Mouse (Mus musculus) kidney, postnatal 14 days (tissue): ENCODE data around the gene Fbxo3.
"Not testable (repeated sequence)": the region's sequence is repeated elsewhere in the genome, so short reads cannot be mapped to it uniquely, and the experiment has no call there.

Source experiments
- DNase-seq: peaks from one replicate; pipeline ENCODE4 v3.0.0; 2022; ENCODE audit warnings: mixed read lengths

Gene Fbxo3

DNA sequence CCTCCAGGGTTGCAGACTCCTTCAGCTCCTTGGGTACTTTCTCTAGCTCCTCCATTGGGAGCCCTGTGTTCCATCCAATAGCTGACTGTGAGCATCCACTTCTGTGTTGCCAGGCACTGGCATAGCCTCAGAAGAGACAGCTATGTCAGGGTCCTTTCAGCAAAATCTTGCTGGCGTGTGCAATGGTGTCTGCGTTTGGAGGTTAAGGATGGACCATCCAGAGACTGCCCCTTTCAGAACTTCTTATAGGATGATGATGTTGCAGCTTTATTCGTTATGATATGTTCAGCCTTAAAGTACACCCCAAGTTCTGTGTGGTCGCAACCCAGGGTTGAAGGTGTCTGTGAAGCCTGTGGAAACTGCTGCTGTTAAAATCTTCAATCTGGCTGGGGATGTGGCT, 69.9 kb downstream of the Fbxo3 start:
- not testable (repeated sequence) for DNase-seq

DNA sequence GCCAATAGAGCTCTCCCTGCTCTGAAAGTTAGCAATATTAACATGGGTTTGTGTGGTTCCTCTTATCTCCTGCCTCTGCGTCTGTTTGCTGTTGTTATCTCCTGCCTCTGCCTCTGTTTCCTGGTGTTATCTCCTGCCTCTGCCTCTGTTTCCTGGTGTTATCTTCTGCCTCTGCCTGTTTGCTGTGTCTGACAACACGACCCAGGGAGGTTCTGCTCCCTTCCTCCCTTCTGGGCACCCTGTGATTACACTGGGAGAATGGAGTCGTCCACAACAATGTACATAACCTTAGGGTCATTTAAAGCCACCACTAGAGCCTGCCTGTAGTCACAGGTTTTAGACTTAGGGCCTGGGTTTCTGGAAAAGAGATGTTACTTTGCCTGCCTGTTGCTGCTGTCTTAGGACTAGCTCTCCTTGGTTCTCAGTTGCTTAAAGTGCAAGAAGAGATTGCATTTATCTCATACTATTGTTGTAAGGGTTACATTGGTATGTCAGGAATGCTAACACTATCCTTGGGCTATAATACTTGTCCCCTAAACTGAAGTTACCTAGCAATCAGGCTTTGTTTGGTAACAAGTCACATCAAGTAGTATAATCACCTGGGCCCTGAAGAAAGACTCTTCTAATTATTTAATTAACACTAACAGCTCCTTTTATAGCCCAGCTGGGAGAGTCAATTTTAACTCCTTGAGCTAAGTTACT, 71.2 kb downstream of the Fbxo3 start:
- no peak for DNase-seq

DNA sequence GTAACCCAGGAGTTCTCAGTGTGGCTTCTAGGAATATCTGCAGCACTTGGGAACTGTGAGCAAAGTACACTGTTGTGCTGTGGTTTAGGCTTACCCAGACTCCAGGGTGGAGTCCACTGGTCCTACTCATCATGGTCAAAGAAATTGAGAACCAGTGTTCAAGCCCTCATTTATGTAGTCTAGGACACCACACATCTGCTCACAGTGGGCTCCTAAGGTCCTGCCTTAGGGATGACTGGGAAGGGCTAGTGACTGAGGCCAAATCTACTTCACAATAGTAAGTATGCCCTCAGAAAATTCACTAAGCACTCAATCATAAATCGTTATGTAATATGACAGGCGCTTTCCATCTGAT, 71.7 kb downstream of the Fbxo3 start:
- DNase-seq, result no peak

DNA sequence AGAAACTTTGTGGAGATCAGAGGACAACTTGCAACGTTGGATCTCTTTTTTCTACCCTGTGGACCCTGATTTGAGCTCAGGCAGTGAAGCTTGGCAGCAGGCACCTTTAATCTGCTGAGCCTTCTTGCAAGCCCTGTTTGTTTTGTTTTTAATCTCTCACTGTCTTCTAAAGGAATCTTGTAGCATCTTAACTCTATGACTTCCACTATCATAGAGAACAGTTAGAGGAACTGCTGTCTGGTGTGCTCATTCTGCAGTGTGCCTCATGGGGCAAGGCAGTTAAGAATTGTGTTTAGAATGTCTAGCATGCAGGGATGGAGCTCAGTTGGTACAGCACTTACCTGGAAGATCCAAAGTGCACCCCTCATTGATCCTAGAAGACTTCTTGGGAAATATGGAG, 72.4 kb downstream of the Fbxo3 start:
- no peak for DNase-seq

DNA sequence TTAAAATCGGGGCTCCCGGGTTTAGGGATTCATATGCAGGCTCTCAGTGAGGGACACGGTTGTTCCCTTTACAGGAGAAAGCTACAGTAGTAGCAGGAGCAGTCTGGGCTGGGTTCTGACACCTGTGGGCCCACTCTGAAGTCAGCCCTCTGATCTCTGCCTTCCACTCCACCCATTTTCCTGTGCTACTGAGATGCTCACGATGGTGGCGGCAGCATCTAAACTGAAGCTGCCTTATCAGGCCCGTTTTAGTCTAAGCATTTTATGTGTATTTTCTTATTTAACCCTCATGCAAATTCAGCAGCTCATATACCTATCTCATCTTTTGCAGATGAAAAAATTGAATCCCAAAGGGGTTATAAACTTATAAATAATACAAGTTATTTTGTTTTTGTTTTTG, 77.3 kb downstream of the Fbxo3 start:
- no peak for DNase-seq

DNA sequence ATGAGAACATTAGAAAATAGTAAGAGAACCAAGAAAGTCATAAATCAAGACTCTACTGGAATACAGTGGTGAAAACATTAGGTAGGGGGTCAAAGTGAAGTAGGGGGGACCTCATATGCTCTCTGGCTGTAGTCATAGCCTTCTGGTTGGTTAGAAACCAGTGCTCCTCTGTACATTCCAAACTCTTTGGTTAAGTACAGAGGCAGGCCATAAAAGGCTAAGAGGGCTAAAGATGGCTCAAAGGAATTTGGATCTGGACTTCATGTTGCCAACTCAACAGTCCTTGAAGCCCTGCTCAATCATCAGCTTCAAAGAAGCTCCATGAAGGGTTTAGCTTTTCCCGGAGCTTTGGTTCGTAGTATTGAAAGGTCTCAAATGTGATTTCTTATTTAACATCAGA, 81.5 kb downstream of the Fbxo3 start:
- not testable (repeated sequence) for DNase-seq

DNA sequence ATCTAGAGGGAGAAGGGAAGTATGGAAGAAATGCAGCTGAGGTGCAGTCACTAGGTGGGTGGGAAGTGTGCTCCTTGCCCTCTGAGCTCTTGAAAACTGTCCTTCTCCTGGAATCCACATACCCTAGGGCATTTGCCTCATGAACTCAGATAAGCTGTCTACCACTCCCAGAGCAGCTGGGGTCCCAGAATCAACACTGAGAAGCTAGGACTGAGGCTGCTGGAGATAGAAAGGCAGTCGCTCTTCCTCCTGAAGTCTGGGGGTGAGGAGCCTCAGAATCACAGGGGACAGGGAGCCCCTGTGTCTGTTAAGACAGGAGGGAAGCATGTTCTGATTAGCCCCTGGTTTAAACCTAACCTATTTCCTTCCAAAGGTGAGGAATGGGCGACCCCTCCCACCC, 82.0 kb downstream of the Fbxo3 start:
- DNase-seq, result no peak

DNA sequence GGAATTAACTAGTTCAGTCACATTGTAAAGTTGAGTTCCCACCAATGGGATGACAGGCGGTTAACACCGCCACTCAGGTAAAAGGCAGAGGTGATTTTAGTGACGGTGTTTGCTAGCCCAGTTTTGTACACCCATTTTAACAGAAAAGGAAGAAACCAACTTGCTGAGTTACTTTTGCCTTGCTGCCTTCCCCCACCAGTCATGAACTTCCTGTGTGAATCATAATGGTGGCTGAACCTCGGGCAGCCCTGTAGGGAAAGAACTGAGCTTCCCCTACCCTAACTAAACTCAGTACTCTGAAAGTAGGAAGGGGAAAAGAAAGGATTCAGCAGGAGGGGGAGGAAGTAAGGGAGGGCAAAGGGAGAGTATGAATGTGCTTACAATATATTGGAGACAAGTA, 82.5 kb downstream of the Fbxo3 start:
- no peak for DNase-seq

DNA sequence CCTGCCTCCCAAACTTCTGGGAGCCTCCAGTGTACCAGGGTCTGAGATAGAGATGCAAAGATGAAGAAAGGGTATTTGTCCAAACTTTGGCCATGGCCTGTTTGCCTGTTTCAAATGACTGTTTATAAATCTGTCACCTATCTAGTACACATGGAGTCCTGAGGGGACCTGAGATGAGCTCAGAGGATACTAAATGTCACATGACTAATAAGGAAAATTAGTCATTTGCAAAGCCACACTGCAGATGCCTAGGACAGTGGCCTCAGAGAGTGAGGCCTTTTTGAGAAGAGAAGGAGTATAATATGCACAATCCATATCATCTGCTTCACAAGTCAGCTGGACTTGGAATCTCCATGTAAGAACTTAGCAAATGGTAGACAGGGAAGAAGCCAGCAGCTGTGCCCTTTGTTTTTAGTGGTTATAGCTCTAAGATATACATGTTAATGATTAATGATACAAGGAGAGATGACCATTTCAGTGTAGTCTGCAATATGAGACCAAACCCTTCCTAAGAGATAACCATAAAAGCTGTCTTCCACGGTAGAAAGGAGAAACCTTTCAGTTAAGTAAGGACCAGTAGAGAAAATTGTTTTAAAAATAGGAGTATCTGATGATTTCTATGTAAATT, 83.8 kb downstream of the Fbxo3 start:
- DNase-seq, result not testable (repeated sequence)
